Mouse (Mus musculus): Measurements from ENCODE around the gene Ctnnd2.

The Ctnnd2 gene

GRCm38 (mm10) chr15:30646501-30647431, 474.4 kb downstream of the Ctnnd2 start:
- DNase-seq (ENCODE audit: low spot score in 2 of 2), result no peak

GRCm38 (mm10) chr15:30647679-30648311, 475.4 kb downstream of the Ctnnd2 start:
- DNase-seq (ENCODE audit: low spot score in 2 of 2), result no peak

- DNase-seq (ENCODE audit: low spot score in 2 of 2), result no peak
Measured at GRCm38 (mm10) chr15:30649964-30650363, 477.6 kb downstream of the Ctnnd2 start.

DNA sequence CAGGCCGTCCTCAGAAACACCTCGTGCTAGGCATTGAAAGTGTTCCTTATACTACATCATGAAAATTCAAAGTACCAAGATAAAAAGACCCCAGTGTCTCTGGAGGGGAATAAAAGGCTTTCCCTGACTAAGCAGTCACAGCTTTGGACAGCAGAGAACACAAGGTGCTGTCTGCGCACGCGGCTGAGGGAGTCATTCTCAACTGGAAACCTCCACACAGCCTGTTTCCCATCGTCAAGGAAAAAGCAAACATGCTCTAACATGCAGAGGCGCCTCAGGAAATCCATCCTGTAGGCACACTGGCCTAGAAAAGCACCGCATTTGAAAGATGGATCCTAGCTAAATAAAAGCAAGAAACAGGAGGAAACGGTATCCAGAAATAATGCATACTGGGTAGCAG, 483.0 kb downstream of the Ctnnd2 start:
- DNase-seq (ENCODE audit: low spot score in 2 of 2), result no peak

DNA sequence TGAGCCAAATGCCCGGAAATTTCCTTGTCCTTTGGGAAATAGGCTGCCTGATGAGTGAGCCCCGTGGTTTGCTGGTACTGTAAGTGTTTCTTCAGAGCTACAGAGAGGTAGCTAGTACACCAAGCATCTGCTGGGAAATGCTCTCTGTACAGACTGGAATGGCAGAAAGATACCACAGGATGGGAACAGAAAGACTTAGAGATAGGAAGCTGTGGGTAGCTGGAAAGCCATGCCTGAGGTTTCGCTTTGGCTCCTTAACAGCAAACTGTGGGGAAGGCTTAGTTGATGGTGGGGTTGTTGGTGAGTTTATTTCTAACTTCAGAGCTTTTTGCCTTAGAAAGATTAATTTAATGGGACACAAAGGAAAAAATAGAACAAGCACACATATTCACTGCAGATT, 485.2 kb downstream of the Ctnnd2 start:
- no peak for DNase-seq (ENCODE audit: low spot score in 2 of 2)

DNA sequence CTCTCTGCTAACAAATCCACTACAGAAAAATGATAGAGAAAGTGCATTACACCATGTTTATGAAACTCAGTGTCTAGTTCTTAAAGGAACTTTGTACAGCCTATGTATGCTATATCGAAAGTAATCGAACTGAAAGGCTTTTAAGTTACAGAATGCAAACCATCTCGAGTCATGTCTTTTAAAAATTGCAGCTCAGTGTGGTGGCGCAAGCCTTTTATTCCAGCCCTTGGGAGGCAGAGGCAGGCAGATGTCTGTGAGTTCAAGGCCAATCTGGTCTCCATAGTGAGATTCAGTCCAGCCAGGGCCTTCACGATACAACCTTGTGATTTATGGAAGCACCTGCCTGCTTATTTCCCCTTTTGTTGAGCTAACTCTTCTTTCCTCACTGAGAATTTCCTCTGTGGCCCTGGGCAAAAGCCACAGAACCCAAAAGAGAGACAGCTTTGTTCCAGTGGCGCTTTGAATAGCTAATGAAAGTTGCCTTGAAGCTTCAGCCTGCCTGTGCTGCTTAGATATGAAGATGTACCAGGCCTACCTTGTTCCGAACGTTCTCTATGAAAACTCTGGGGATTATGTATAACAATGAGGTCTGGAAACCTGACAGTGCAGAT, 488.3 kb downstream of the Ctnnd2 start:
- DNase-seq (ENCODE audit: low spot score in 2 of 2), result no peak

GRCm38 (mm10) chr15:30661689-30662422, 489.5 kb downstream of the Ctnnd2 start:
- no peak for DNase-seq (ENCODE audit: low spot score in 2 of 2)

GRCm38 (mm10) chr15:30667819-30668587, 495.6 kb downstream of the Ctnnd2 start:
- DNase-seq (ENCODE audit: low spot score in 2 of 2), result no peak

DNA sequence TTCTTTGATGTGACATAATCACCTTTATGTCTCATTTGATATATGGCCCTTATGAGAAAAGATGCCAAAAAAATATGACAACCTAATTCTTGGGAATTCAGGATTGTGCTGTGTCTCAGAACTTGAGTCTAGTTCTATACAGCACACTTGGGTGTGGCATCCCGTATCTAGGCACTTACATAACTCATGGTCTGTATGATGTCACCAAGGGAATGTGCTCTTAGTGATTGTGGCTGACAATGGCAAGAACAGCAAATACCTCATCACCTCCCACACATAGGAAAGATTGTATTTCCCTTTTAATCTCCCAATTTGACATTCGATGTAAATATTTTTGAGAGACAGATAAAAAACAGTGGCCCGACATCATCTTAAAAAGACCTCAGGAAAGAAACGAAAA, 509.5 kb downstream of the Ctnnd2 start:
- no peak for DNase-seq (ENCODE audit: low spot score in 2 of 2)

DNA sequence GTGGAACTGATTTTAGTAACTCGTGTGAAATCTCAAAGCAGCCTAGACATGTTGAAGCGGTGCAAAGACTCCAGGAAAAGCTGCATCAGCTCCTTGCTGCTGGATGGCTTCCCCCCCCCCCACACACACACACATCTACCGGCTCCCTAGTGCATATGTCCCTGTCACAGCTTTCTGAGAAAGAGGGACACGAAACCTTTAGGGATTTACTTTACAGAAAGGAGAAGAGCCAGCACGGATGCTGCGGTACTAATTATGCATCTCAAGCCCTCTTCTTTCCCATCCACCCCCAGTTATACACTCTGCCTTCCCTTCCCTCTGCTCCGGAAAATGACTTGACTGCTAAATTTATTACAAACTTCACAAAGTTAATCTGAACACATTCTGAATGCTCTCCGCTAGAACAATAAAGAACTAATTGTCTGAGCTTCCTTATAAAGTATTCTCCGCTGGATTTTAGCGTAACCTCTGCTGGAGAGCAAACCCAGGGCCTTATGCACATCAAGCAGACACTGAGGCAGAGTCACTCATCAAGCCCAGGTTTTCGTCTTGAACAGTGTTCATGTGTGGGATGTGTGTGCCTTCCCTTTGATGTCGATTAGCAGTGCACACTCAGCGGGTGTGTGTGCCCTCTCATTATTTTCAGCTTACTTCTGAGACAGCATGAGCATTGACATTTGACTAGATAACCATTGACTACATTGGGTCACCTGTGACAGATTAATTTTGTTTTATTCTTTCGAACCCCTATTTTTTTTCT, 510.1 kb downstream of the Ctnnd2 start:
- no peak for DNase-seq (ENCODE audit: low spot score in 2 of 2)

GRCm38 (mm10) chr15:30686206-30687101, 514.1 kb downstream of the Ctnnd2 start:
- no peak for DNase-seq (ENCODE audit: low spot score in 2 of 2)

DNA sequence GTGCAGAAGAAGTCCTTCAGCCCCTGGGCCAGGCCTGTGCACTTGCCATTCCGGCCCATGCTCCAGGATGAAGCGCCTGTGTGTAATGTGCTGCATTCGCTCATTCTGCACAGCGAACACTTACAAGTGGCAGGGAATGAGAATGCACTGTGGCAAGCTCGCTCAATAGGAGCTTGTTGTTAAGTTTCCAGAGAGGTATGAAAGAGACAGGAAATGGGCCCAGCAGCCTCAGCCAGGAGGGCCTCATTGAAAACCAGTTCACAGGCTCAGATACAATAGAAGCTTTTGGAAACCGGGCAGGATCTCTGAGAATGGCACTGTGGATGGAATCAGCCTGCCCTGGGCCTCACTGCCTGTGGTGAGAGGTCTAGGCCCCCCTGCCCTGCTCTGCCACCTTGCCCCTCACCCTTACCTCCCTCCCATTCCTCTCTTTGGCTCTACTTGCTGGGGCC, 521.4 kb downstream of the Ctnnd2 start:
- no peak for DNase-seq (ENCODE audit: low spot score in 2 of 2)

- no peak for DNase-seq (ENCODE audit: low spot score in 2 of 2)
Measured at GRCm38 (mm10) chr15:30694286-30694685, 521.9 kb downstream of the Ctnnd2 start.

DNA sequence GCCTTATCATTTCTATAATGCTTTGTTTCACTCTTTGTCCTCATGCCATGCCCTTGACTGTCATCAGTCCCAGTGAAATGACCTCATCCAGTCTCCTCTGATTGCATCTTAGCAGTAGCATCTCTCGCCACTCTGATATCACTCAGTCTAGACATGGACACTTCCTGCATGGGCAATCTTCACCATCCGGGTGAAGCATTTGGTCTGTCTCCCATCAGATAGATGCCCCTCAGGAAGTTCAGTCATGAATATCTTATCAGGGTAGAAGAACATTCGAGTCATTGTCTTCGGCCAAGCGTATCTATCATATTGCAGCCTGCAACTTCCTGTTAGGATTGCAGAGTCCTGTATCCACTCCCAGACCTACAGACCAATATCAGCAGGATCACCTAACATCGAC, 523.5 kb downstream of the Ctnnd2 start:
- DNase-seq (ENCODE audit: low spot score in 2 of 2), result no peak

GRCm38 (mm10) chr15:30697356-30697755, 525.0 kb downstream of the Ctnnd2 start:
- no peak for DNase-seq (ENCODE audit: low spot score in 2 of 2)

DNA sequence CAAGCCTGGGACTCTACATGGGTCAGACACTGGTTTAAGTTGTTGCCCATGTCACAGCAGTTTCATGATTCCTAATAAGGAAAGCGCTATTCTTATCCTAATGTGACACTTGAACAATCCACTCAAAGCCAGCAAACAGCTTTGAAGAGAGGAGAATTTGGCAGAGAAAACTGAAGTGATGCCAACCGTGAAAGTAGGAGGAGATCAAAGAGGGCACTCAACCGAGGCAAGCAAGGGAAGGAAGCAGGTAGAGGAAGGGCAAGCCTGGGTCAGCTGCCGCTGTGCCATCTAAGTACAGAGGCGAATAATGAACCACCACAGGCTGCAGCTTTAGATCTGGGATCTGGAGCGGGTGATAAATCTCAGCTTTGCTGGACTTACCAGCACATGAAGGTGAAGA, 528.4 kb downstream of the Ctnnd2 start:
- DNase-seq (ENCODE audit: low spot score in 2 of 2), result no peak

GRCm38 (mm10) chr15:30701592-30701991, 529.2 kb downstream of the Ctnnd2 start:
- no peak for DNase-seq (ENCODE audit: low spot score in 2 of 2)

DNA sequence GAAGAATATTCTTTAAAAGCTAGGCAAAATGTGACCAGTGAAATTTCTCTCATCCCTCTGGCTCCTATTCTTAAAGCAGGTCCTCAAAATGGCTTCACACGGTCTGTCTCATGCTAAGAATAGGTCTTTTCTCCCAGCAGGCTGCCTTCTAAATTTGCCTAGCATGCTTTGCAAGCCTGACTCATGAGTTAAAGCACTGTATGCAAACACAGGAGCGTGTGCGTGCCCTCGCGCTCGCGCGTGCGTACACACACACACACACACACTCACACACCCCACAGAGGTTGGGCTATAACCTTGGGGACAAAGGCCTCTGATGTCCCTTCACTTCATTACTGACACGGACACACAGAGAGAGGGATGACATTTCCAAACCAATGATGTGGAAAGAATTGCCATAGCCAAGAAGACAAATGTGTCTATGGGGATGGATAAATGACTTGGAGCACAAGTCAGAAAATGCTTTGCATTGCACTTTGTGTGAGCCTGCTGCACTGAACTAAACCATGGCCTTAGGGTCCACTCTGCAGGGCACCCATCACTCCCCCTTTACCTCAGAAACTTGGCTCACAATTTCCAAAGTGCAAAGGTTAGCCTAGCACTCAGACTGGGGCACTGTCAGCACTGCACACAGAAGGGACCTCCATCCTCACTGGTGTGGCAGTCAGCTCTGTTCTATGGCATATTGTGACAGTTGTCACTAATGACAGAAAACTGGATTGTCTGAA, 536.8 kb downstream of the Ctnnd2 start:
- DNase-seq (ENCODE audit: low spot score in 2 of 2), result no peak

DNA sequence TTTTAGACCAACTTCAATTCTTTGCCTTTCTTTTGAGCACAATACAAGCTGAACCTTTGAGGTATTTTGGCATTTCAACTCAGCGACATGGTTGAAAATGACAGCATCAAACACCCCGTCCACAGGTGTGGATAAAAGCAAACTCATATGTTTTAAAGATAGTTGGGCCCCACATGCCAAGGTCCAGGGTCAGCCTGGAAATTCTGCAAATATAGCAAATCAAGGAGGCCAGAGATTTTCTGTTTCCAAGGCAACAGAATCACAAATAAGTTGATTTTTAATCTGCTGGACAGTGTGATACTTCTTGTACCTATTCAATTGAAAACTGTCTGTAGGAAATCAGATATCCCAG, 537.3 kb downstream of the Ctnnd2 start:
- no peak for DNase-seq (ENCODE audit: low spot score in 2 of 2)

Measured in natural killer cell, adult 2 months (primary cell).